ENCODE assay signal across 33 mouse cellular contexts in genomic region chr4:149802269-149802668, GRCm38 (mm10). TPM values are rescaled to one million over a fixed set of nuclear protein-coding genes. Genes with fewer than 3 reads are reported as not detected.
A peak's percentile ranks its signal among the peaks of the same experiment; 100 is the strongest.
DNase-seq lines count a peak whose midpoint lies in the region; ATAC-seq and TF ChIP-seq lines count a peak whose summit lies in the region.
"Had no signal": no experiment of that assay in that cellular context is flagged by ENCODE, and none has a peak within 500 bp of the region (broad histone marks: within the 10 kb centered on the region; RNA-seq: fewer than 3 reads in every experiment).

No protein-coding gene starts in this region.

- no peak overlapping the region for H3K4me2 ChIP-seq in hindbrain, postnatal 0 days (ENCODE audit: low read depth, low read length)
- no peak overlapping the region for H3K4me2 ChIP-seq in hindbrain, embryonic 13.5 days
- H3K4me2 ChIP-seq in kidney, postnatal 0 days (ENCODE audit: low read length), result no peak overlapping the region
- H3K4me2 ChIP-seq: embryonic facial prominence, embryonic 13.5 days; forebrain, embryonic 15.5 days; heart, embryonic 15.5 days; hindbrain, embryonic 14.5 days; limb, embryonic 13.5 days; liver, embryonic 11.5 days; lung, embryonic 15.5 days; midbrain, embryonic 15.5 days had no signal

- DNase-seq in adrenal gland, postnatal 14 days, result peak; percentile 9
- DNase-seq in adrenal gland, postnatal 4 days (ENCODE audit: low spot score in 2 of 2), result no peak
- DNase-seq in hindbrain, postnatal 0 days (ENCODE audit: low spot score), result no peak
- peak; percentile 79 for DNase-seq in kidney, postnatal 0 days (ENCODE audit: low spot score)
- DNase-seq in kidney, adult 8-10 months, result no peak
- peak; percentile 18 for DNase-seq in retina, embryonic 14.5 days (ENCODE audit: low spot score)
- DNase-seq in testis, postnatal 10 days (ENCODE audit: low spot score), result no peak
- DNase-seq: adrenal gland, postnatal 10 days; cerebellum, adult 11-12 months; cerebellum, adult 9-11 months; gastrocnemius, postnatal 25 days; heart, adult 11 months; kidney, adult 9 months; lung, postnatal 4 days; right cerebral cortex, postnatal 4 days; thymus, adult 2 months; thymus, postnatal 36 days had no signal

- no peak overlapping the region for H3K9ac ChIP-seq in hindbrain, postnatal 0 days (replicated peaks; ENCODE audit: low read length)
- H3K9ac ChIP-seq in hindbrain, embryonic 13.5 days, result no peak overlapping the region
- no peak overlapping the region for H3K9ac ChIP-seq in kidney, postnatal 0 days (ENCODE audit: low read depth, low read length)
- H3K9ac ChIP-seq: embryonic facial prominence, embryonic 13.5 days; forebrain, embryonic 15.5 days; heart, embryonic 15.5 days; hindbrain, embryonic 14.5 days; limb, embryonic 13.5 days; lung, embryonic 15.5 days; midbrain, embryonic 15.5 days had no signal

- no peaks in the 10 kb centered on the region for H3K9me3 ChIP-seq in hindbrain, postnatal 0 days (ENCODE audit: low read length)
- H3K9me3 ChIP-seq in hindbrain, embryonic 13.5 days, result no peaks in the 10 kb centered on the region
- H3K9me3 ChIP-seq in kidney, postnatal 0 days (replicated peaks; ENCODE audit: low read length), result no peaks in the 10 kb centered on the region
- H3K9me3 ChIP-seq: embryonic facial prominence, embryonic 13.5 days; forebrain, embryonic 10.5 days; forebrain, embryonic 15.5 days; heart, embryonic 10.5 days; heart, embryonic 15.5 days; limb, embryonic 13.5 days; lung, embryonic 15.5 days; midbrain, embryonic 15.5 days had no signal

- no peak for TF ChIP-seq CTCF in hindbrain, postnatal 0 days (IDR thresholded peaks at IDR 0.05; ENCODE audit: low read depth)
- TF ChIP-seq CTCF in kidney, postnatal 0 days (IDR thresholded peaks at IDR 0.05; ENCODE audit: low read depth), result no peak

- 25% methylated on average over 9 of the region's 9 CpGs for WGBS in hindbrain, postnatal 0 days
- WGBS in hindbrain, embryonic 13.5 days, result 14% methylated on average over 9 of the region's 9 CpGs
- WGBS in kidney, postnatal 0 days, result 27% methylated on average over 9 of the region's 9 CpGs

- no peak overlapping the region for H3K4me3 ChIP-seq in hindbrain, postnatal 0 days (ENCODE audit: low read length)
- H3K4me3 ChIP-seq in hindbrain, embryonic 13.5 days, result no peak overlapping the region
- H3K4me3 ChIP-seq in kidney, postnatal 0 days (replicated peaks; ENCODE audit: low read depth, low read length), result no peak overlapping the region
- H3K4me3 ChIP-seq: embryonic facial prominence, embryonic 13.5 days; forebrain, embryonic 10.5 days; forebrain, embryonic 15.5 days; heart, embryonic 10.5 days; heart, embryonic 15.5 days; layer of hippocampus, adult 2 months; left cerebral cortex, adult 2 months; limb, embryonic 13.5 days; lung, embryonic 15.5 days; megakaryocyte, embryonic 14.5 days; midbrain, embryonic 15.5 days had no signal

- no peaks in the 10 kb centered on the region for H3K27me3 ChIP-seq in hindbrain, postnatal 0 days (ENCODE audit: insufficient read depth, low read length)
- H3K27me3 ChIP-seq in hindbrain, embryonic 13.5 days, result peaks cover 12% of the 10 kb centered on the region
- no peaks in the 10 kb centered on the region for H3K27me3 ChIP-seq in kidney, postnatal 0 days (ENCODE audit: insufficient read depth, low read length)
- H3K27me3 ChIP-seq: embryonic facial prominence, embryonic 13.5 days; forebrain, embryonic 15.5 days; limb, embryonic 13.5 days; lung, embryonic 15.5 days had no signal

- no peaks in the 10 kb centered on the region for H3K36me3 ChIP-seq in hindbrain, postnatal 0 days (ENCODE audit: insufficient read depth, low read length)
- H3K36me3 ChIP-seq in hindbrain, embryonic 13.5 days, result no peaks in the 10 kb centered on the region
- H3K36me3 ChIP-seq in kidney, postnatal 0 days (ENCODE audit: insufficient read depth, low read length), result no peaks in the 10 kb centered on the region
- H3K36me3 ChIP-seq: embryonic facial prominence, embryonic 13.5 days; forebrain, embryonic 10.5 days; forebrain, embryonic 15.5 days; heart, embryonic 10.5 days; heart, embryonic 15.5 days; limb, embryonic 13.5 days; lung, embryonic 15.5 days; midbrain, embryonic 15.5 days had no signal

- H3K4me1 ChIP-seq in hindbrain, postnatal 0 days (ENCODE audit: insufficient read depth, low read length), result peaks cover 6% of the 10 kb centered on the region; the same call in 1 of the 2 replicates
- H3K4me1 ChIP-seq in hindbrain, embryonic 13.5 days (replicated peaks), result peaks cover 15% of the 10 kb centered on the region; the same call in 1 of the 2 replicates
- no peaks in the 10 kb centered on the region for H3K4me1 ChIP-seq in kidney, postnatal 0 days (replicated peaks; ENCODE audit: insufficient read depth, low read length)
- H3K4me1 ChIP-seq: forebrain, embryonic 15.5 days had no signal

- ATAC-seq in hindbrain, postnatal 0 days, result 0 out of 2 replicates have a peak, but pooled peaks have one; percentile 16
- no peak for ATAC-seq in hindbrain, embryonic 13.5 days (ENCODE audit: low FRiP score)
- ATAC-seq in kidney, postnatal 0 days (replicated peaks; ENCODE audit: low FRiP score, low read depth), result no peak
- ATAC-seq: forebrain, embryonic 15.5 days; inflammation-experienced regulatory T-cells, adult 6 months; midbrain, embryonic 15.5 days had no signal

- H3K27ac ChIP-seq in hindbrain, postnatal 0 days, result no peak overlapping the region
- H3K27ac ChIP-seq in hindbrain, embryonic 13.5 days, result no peak overlapping the region
- no peak overlapping the region for H3K27ac ChIP-seq in kidney, postnatal 0 days
- H3K27ac ChIP-seq: embryonic facial prominence, embryonic 13.5 days; forebrain, embryonic 10.5 days; forebrain, embryonic 15.5 days; heart, embryonic 10.5 days; heart, embryonic 15.5 days; hindbrain, embryonic 14.5 days; layer of hippocampus, adult 2 months; left cerebral cortex, adult 2 months; limb, embryonic 13.5 days; lung, embryonic 15.5 days; midbrain, embryonic 15.5 days; stomach, postnatal 0 days had no signal

RNA-seq across cellular contexts. Expression of gene Slc25a33, which starts 28.2 kb away (rescaled TPM):
- 30.6 and 36.6 TPM in 2 replicates for total RNA-seq in adrenal gland, postnatal 14 days (2021)
- total RNA-seq in adrenal gland, postnatal 4 days (2021), result 10 to 100 TPM; 13.2 to 16.8 TPM
- 20.4 and 21.6 TPM in 2 replicates for total RNA-seq in hindbrain, postnatal 0 days (2014; rRNA removed)
- polyA plus RNA-seq in hindbrain, postnatal 0 days (2015; fragmentation: Nextera tagmentation; extraction: Ambion mirVana), result 38.2 and 39.6 TPM in 2 replicates
- 27.6 and 28.3 TPM in 2 replicates for polyA plus RNA-seq in hindbrain, embryonic 13.5 days (2015; fragmentation: Nextera tagmentation; extraction: Ambion mirVana)
- 15.1 and 15.2 TPM in 2 replicates for polyA plus RNA-seq in kidney, postnatal 0 days (2015; fragmentation: Nextera tagmentation; extraction: Ambion mirVana)

Comparison
In these comparisons a context has a peak if more than half of its experiments do, and no peak if none do; other contexts are left out.
1. DNase-seq: peak in adrenal gland, postnatal 14 days (single experiment), kidney, postnatal 0 days (single experiment) and retina, embryonic 14.5 days (single experiment); none in adrenal gland, postnatal 4 days (0 of 2), hindbrain, postnatal 0 days (single experiment), kidney, adult 8-10 months (0 of 2) and testis, postnatal 10 days (single experiment).